Mouse (Mus musculus): Measurements from ENCODE around the gene Slc8a3.

GRCm38 (mm10) chr12:81274616-81275015 lies 58.4 kb downstream of the Slc8a3 start:
- TF ChIP-seq POLR2A (IDR thresholded peaks at IDR 0.05; ENCODE audit: extremely low read depth, insufficient read depth, low read length) (no peak), CTCF (IDR thresholded peaks at IDR 0.05; ENCODE audit: extremely low read depth, insufficient read depth, low read length) (no peak)

Data from cortical plate, adult 2 months (tissue).